Mouse (Mus musculus) liver, adult 2 months (tissue): Measurements from ENCODE around the gene Tpra1. TPM values are rescaled to one million over a fixed set of nuclear protein-coding genes. Genes with fewer than 3 reads are reported as not detected.

ENCODE experiments used
- DNase-seq: peaks from one replicate; pipeline ENCODE4 v3.0.0-alpha.2; 2011; ENCODE audit warnings: low read depth, low spot score; ENCODE audit errors: extremely low read depth
- H3K27ac ChIP-seq: fragments of 200-500 bp; replicated peaks from 2 replicates; pipeline ENCODE4 v1.5.1; 2012; ENCODE audit warnings: low read depth, mild to moderate bottlenecking, control low read depth, inconsistent platforms, low read length; ENCODE audit not compliant: insufficient read depth
- H3K27me3 ChIP-seq: fragments of 200-500 bp; 2 replicates; pipeline ENCODE4 v1.6.1; 2012; ENCODE audit warnings: mild to moderate bottlenecking, moderate library complexity, low read length, inconsistent platforms; ENCODE audit not compliant: control insufficient read depth, insufficient read depth
- H3K36me3 ChIP-seq: fragments of 200-500 bp; 2 replicates; pipeline ENCODE4 v1.6.1; 2012; ENCODE audit warnings: low read length, inconsistent platforms; ENCODE audit not compliant: control insufficient read depth, insufficient read depth
- H3K4me1 ChIP-seq: fragments of 200-500 bp; 2 replicates; pipeline ENCODE4 v1.6.1; 2011; ENCODE audit warnings: low read length; ENCODE audit not compliant: control insufficient read depth, insufficient read depth
- H3K4me3 ChIP-seq: fragments of 200-500 bp; 2 replicates; pipeline ENCODE4 v1.5.1; 2011; ENCODE audit warnings: low read depth, mild to moderate bottlenecking, control low read depth, low read length, moderate library complexity; ENCODE audit not compliant: insufficient read depth
- H3K79me2 ChIP-seq: fragments of 200-500 bp; 2 replicates; pipeline ENCODE4 v1.6.1; 2012; ENCODE audit warnings: inconsistent platforms, mild to moderate bottlenecking, low read length, moderate library complexity; ENCODE audit not compliant: control insufficient read depth, insufficient read depth
- H3K9ac ChIP-seq: fragments of 200-500 bp; 2 replicates; pipeline ENCODE4 v1.6.1; 2012; ENCODE audit warnings: low read depth, mild to moderate bottlenecking, control low read depth, inconsistent platforms, low read length
- CTCF ChIP-seq: fragments of 200-500 bp; IDR thresholded peaks from 2 replicates; pipeline ENCODE4 v1.5.1; 2011; ENCODE audit warnings: low read depth, low read length, control low read depth
- POLR2A ChIP-seq: fragments of 200-500 bp; IDR thresholded peaks from 2 replicates; pipeline ENCODE4 v1.6.1; 2011; ENCODE audit warnings: low read length, control low read depth; ENCODE audit not compliant: insufficient read depth; ENCODE audit errors: extremely low read depth
- WGBS: fragments of 180-500 bp; shearing (Covaris S2); methylation state at CpG from one replicate; pipeline ENCODE4 v1.1.7; 2018; 5-methylcytosine and 5-hydroxymethylcytosine counted together
- polyA plus RNA-seq: library from polyadenylated mRNA; depleted of rRNA; stranded (reverse); fragments of >200 nt; gene quantifications from 2 replicates; pipeline ENCODE4 v1.2.3, GENCODE M21; 2012
- total RNA-seq: library from RNA; depleted of rRNA; stranded (reverse); fragments of >200 nt; gene quantifications from 2 replicates; pipeline ENCODE4 v1.2.3, GENCODE M21; 2014

Gene Tpra1
- total and polyA plus RNA-seq, 2 experiments: 15.8 to 76.3 TPM

GRCm38 (mm10) chr6:88901471-88901870, 580 bp upstream of the Tpra1 start:
- TF ChIP-seq POLR2A (no peak), CTCF (no peak)
- 0% methylated on average over 5 of the region's 5 CpGs for WGBS
- H3K79me2 ChIP-seq: peaks cover 9% of the 10 kb centered on the region; the same call in 1 of the 2 replicates
- H3K4me1 ChIP-seq: peaks cover 32% of the 10 kb centered on the region
- H3K27me3 ChIP-seq: no peaks in the 10 kb centered on the region
- peak overlapping the region; percentile 60 for H3K4me3 ChIP-seq
- H3K27ac ChIP-seq: peak overlapping the region; percentile 72
- H3K36me3 ChIP-seq: no peaks in the 10 kb centered on the region
- H3K9ac ChIP-seq: peak overlapping the region; percentile 66
- DNase-seq: peak; percentile 78

GRCm38 (mm10) chr6:88903708-88904107, 1.7 kb downstream of the Tpra1 start:
- H3K9ac ChIP-seq: no peak overlapping the region
- H3K4me1 ChIP-seq: peaks cover 34% of the 10 kb centered on the region
- H3K79me2 ChIP-seq: peaks cover 9% of the 10 kb centered on the region; the same call in 1 of the 2 replicates
- H3K27me3 ChIP-seq: no peaks in the 10 kb centered on the region
- H3K36me3 ChIP-seq: no peaks in the 10 kb centered on the region
- TF ChIP-seq POLR2A: no peak
- TF ChIP-seq CTCF: no peak
- peak overlapping the region; percentile 5; the same call in 1 of the 2 replicates for H3K4me3 ChIP-seq
- no peak for DNase-seq
- H3K27ac ChIP-seq: no peak overlapping the region
- WGBS: 69% methylated on average over 5 of the region's 5 CpGs

- no peak overlapping the region for H3K9ac ChIP-seq
- TF ChIP-seq POLR2A (no peak), CTCF (no peak)
- no peak for DNase-seq
- H3K79me2 ChIP-seq: peaks cover 9% of the 10 kb centered on the region; the same call in 1 of the 2 replicates
- H3K4me1 ChIP-seq: peaks cover 34% of the 10 kb centered on the region
- H3K4me3 ChIP-seq: no peak overlapping the region
- no peaks in the 10 kb centered on the region for H3K27me3 ChIP-seq
- H3K27ac ChIP-seq: no peak overlapping the region; the same call in 1 of the 2 replicates
- no peaks in the 10 kb centered on the region for H3K36me3 ChIP-seq
- WGBS: 65% methylated on average over 4 of the region's 4 CpGs
Observed at GRCm38 (mm10) chr6:88904456-88904974, 2.5 kb downstream of the Tpra1 start.

- Histone ChIP-seq H3K79me2 (peaks cover 9% of the 10 kb centered on the region; the same call in 1 of the 2 replicates), H3K36me3 (no peaks in the 10 kb centered on the region), H3K4me3 (no peak overlapping the region), H3K27ac (no peak overlapping the region; the same call in 1 of the 2 replicates), H3K4me1 (peaks cover 34% of the 10 kb centered on the region), H3K27me3 (no peaks in the 10 kb centered on the region), H3K9ac (no peak overlapping the region)
- no peak for DNase-seq
- no peak for TF ChIP-seq POLR2A
- TF ChIP-seq CTCF: no peak
- 71% methylated on average over 7 of the region's 7 CpGs for WGBS
Observed at GRCm38 (mm10) chr6:88905042-88905441, 3.0 kb downstream of the Tpra1 start.

- TF ChIP-seq CTCF (peak; percentile 90), POLR2A (no peak)
- Histone ChIP-seq H3K4me1 (peaks cover 31% of the 10 kb centered on the region), H3K4me3 (no peak overlapping the region), H3K79me2 (peaks cover 9% of the 10 kb centered on the region; the same call in 1 of the 2 replicates), H3K9ac (no peak overlapping the region), H3K27ac (peak overlapping the region; percentile 10; the same call in 1 of the 2 replicates), H3K27me3 (no peaks in the 10 kb centered on the region), H3K36me3 (no peaks in the 10 kb centered on the region)
- DNase-seq: peak; percentile 78
- WGBS: 9% methylated on average over 16 of the region's 16 CpGs
Observed at GRCm38 (mm10) chr6:88906369-88907108, 4.5 kb downstream of the Tpra1 start.

- no peaks in the 10 kb centered on the region for H3K79me2 ChIP-seq
- H3K27ac ChIP-seq: no peak overlapping the region
- no peaks in the 10 kb centered on the region for H3K36me3 ChIP-seq
- WGBS: 92% methylated on average over 6 of the region's 6 CpGs
- no peak for DNase-seq
- H3K9ac ChIP-seq: no peak overlapping the region
- no peak for TF ChIP-seq POLR2A
- no peaks in the 10 kb centered on the region for H3K27me3 ChIP-seq
- H3K4me3 ChIP-seq: no peak overlapping the region
- peaks cover 21% of the 10 kb centered on the region for H3K4me1 ChIP-seq
Observed at GRCm38 (mm10) chr6:88909151-88909550, 7.1 kb downstream of the Tpra1 start.
